Mouse (Mus musculus) Patski (cell line): ENCODE data around the gene Ctsd. TPM values are rescaled to one million over a fixed set of nuclear protein-coding genes. Genes with fewer than 3 reads are reported as not detected.
"Not testable (repeated sequence)": the region's sequence is repeated elsewhere in the genome, so short reads cannot be mapped to it uniquely, and the experiment has no call there.

Source experiments
- ATAC-seq: fragments of 100-300 bp; one replicate; pipeline ENCODE4 v1.8.0; 2021
- CTCF ChIA-PET: fragments of 350-600 bp; sonication (Branson Sonifier 250); formaldehyde crosslinking; loops from one replicate; lab custom pipeline; 2022; ENCODE audit warnings: inconsistent platforms; lab: Charles Lee
- POLR2A ChIA-PET: fragments of 350-600 bp; sonication (Branson Sonifier 250); formaldehyde crosslinking; loops from one replicate; lab custom pipeline; 2022; ENCODE audit warnings: antibody characterized with exemption, inconsistent platforms; lab: Charles Lee
- DNase-seq: peaks from one replicate; pipeline ENCODE4 v3.0.0-alpha.2; 2011; ENCODE audit warnings: low read depth, low spot score
- H3K27me3 ChIP-seq: fragments of 371-371 bp; one replicate; pipeline ENCODE4 v1.5.1; 2021
- CTCF ChIP-seq: fragments of 100-300 bp; IDR thresholded peaks from one replicate; pipeline ENCODE4 v1.5.1; 2021
- in situ Hi-C: fragments of 300-500 bp; cut with MboI; formaldehyde crosslinking; loops from 3 replicates; pipeline ENCODE4 v1.11.1; 2018; ENCODE audit warnings: low pct_unique_long_range_greater_than_20kb, mixed read lengths
- polyA plus RNA-seq: library from polyadenylated mRNA; unstranded; gene quantifications from one replicate; pipeline ENCODE4 v1.2.3, GENCODE M21; 2021

The Ctsd gene
- polyA plus RNA-seq, 1 experiment from 2014 or later = 3,389 TPM

GRCm38 (mm10) chr7:142407935-142408334 lies 20.1 kb upstream of the Ctsd start:
- in situ Hi-C loops = no loop called here
- TF ChIP-seq CTCF = no peak
- CTCF ChIA-PET = interaction anchor here (0.7 to 3.2 kb wide), 8 partner anchors 12 to 46 kb away, joined by 3 to 16 read pairs (median 5); partner anchors contain the start of genes Ctsd and Gm49369
- POLR2A ChIA-PET = interaction anchor here (0.7 to 3.3 kb wide), 3 partner anchors 21 to 33 kb away, joined by 3 to 15 read pairs (median 8); partner anchors contain the start of gene Gm49369
- no peaks in the 10 kb centered on the region for H3K27me3 ChIP-seq
- ATAC-seq (no peak), DNase-seq (no peak)

GRCm38 (mm10) chr7:142405134-142405533 lies 17.3 kb upstream of the Ctsd start:
- ChIA-PET CTCF (interaction anchor here (0.9 to 1.5 kb wide), 4 partner anchors 21 to 35 kb away, joined by 3 to 5 read pairs (median 4); no protein-coding TSS in a partner anchor), POLR2A (interaction anchor here (1.6 to 2.1 kb wide), 3 partner anchors 11 to 34 kb away, joined by 3 to 14 read pairs (median 4); no protein-coding TSS in a partner anchor)
- H3K27me3 ChIP-seq, DNase-seq, in situ Hi-C loops, ATAC-seq: not testable (repeated sequence)

- TF ChIP-seq CTCF = no peak
- no peaks in the 10 kb centered on the region for H3K27me3 ChIP-seq
- ChIA-PET POLR2A (interaction anchor here (0.6 to 2.1 kb wide), 7 partner anchors 10 to 53 kb away, joined by 3 to 14 read pairs (median 4); partner anchors contain the start of gene Gm49369), CTCF (interaction anchor here (0.9 to 1.5 kb wide), 3 partner anchors 9 to 32 kb away, joined by 3 to 5 read pairs (median 3); no protein-coding TSS in a partner anchor)
- in situ Hi-C loops = no loop called here
- no peak for DNase-seq
- ATAC-seq = no peak
These were observed 15.8 kb upstream of the Ctsd start for GRCm38 (mm10) chr7:142403591-142403990.

- CTCF ChIA-PET = interaction anchor here (1.0 to 2.1 kb wide), 7 partner anchors 12 to 38 kb away, joined by 3 to 7 read pairs (median 4); no protein-coding TSS in a partner anchor
- ATAC-seq = peak; percentile 61
- DNase-seq = peak; percentile 93
- no peaks in the 10 kb centered on the region for H3K27me3 ChIP-seq
- in situ Hi-C loops = no loop called here
- POLR2A ChIA-PET = interaction anchor here (0.7 to 4.3 kb wide), 9 partner anchors 8 to 31 kb away, joined by 3 to 28 read pairs (median 4); partner anchors contain the start of genes Ctsd and Gm49369
- TF ChIP-seq CTCF = no peak
These were observed 12.9 kb upstream of the Ctsd start for GRCm38 (mm10) chr7:142400750-142401142.

GRCm38 (mm10) chr7:142400112-142400749 lies 12.4 kb upstream of the Ctsd start:
- no peak for DNase-seq
- no peaks in the 10 kb centered on the region for H3K27me3 ChIP-seq
- ChIA-PET CTCF (interaction anchor here (1.0 to 2.3 kb wide), 7 partner anchors 12 to 25 kb away, joined by 3 to 7 read pairs (median 4); partner anchors contain the start of gene Ctsd), POLR2A (interaction anchor here (0.8 to 4.3 kb wide), 9 partner anchors 9 to 37 kb away, joined by 3 to 28 read pairs (median 4); partner anchors contain the start of genes Ctsd and Gm49369)
- in situ Hi-C loops = no loop called here
- no peak for TF ChIP-seq CTCF
- ATAC-seq = peak; percentile 42

- no peak for TF ChIP-seq CTCF
- no peak for DNase-seq
- no peaks in the 10 kb centered on the region for H3K27me3 ChIP-seq
- in situ Hi-C loops = loop anchor here (25.0 kb wide), 2 partner anchors 613 to 937 kb away; partner anchors contain the start of genes Cd151, Cracr2b, Pnpla2 and Tspan32
- ChIA-PET CTCF (interaction anchor here (1.4 to 2.3 kb wide), 2 partner anchors 11 to 14 kb away, joined by 3 to 7 read pairs; partner anchors contain the start of gene Ctsd), POLR2A (interaction anchor here (0.7 to 4.3 kb wide), 6 partner anchors 12 to 38 kb away, joined by 3 to 28 read pairs (median 5); partner anchors contain the start of gene Ctsd)
- ATAC-seq = no peak
These were observed 11.4 kb upstream of the Ctsd start for GRCm38 (mm10) chr7:142399250-142399649.

- ATAC-seq = no peak
- ChIA-PET CTCF (interaction anchor here (2.3 kb wide), 1 partner anchor 10 kb away, joined by 7 read pairs; the partner anchor contains the start of gene Ctsd), POLR2A (interaction anchor here (0.7 to 2.7 kb wide), 3 partner anchors 11 to 56 kb away, joined by 3 to 8 read pairs (median 3); partner anchors contain the start of gene Ctsd)
- in situ Hi-C loops = loop anchor here (25.0 kb wide), 2 partner anchors 614 to 936 kb away; partner anchors contain the start of genes Cd151, Cracr2b, Pnpla2 and Tspan32
- no peak for TF ChIP-seq CTCF
- DNase-seq = no peak
- no peaks in the 10 kb centered on the region for H3K27me3 ChIP-seq
These were observed 10.2 kb upstream of the Ctsd start for GRCm38 (mm10) chr7:142398052-142398451.

- in situ Hi-C loops = loop anchor here (25.0 kb wide), 2 partner anchors 616 to 934 kb away; partner anchors contain the start of genes Cd151, Cracr2b, Pnpla2 and Tspan32
- ChIA-PET CTCF (interaction anchor here (1.0 kb wide), 1 partner anchor 11 kb away, joined by 3 read pairs; no protein-coding TSS in a partner anchor), POLR2A (interaction anchor here (1.4 to 2.7 kb wide), 2 partner anchors 10 to 25 kb away, joined by 3 to 8 read pairs; partner anchors contain the start of gene Ctsd)
- no peak for TF ChIP-seq CTCF
- no peak for DNase-seq
- ATAC-seq = no peak
- H3K27me3 ChIP-seq = no peaks in the 10 kb centered on the region
These were observed 8.8 kb upstream of the Ctsd start for GRCm38 (mm10) chr7:142396611-142397010.

- no peak for DNase-seq
- ATAC-seq = no peak
- H3K27me3 ChIP-seq = no peaks in the 10 kb centered on the region
- TF ChIP-seq CTCF = no peak
- POLR2A ChIA-PET = no interaction called here
- in situ Hi-C loops = loop anchor here (25.0 kb wide), 2 partner anchors 617 to 933 kb away; partner anchors contain the start of genes Cd151, Cracr2b, Pnpla2 and Tspan32
- CTCF ChIA-PET = interaction anchor here (1.0 kb wide), 1 partner anchor 12 kb away, joined by 3 read pairs; no protein-coding TSS in a partner anchor
These were observed 7.6 kb upstream of the Ctsd start for GRCm38 (mm10) chr7:142395472-142395871.
